Mouse (Mus musculus) testis, postnatal 10 days (tissue): Measurements from ENCODE around the gene Rgs6.

Source experiments
- DNase-seq: peaks from one replicate; pipeline ENCODE4 v3.0.0; 2021; ENCODE audit warnings: low spot score

Rgs6 gene

GRCm38 (mm10) chr12:82649991-82650390 is 61.9 kb downstream of the Rgs6 start:
- no peak for DNase-seq

GRCm38 (mm10) chr12:82664598-82664997 is 76.5 kb downstream of the Rgs6 start:
- peak; percentile 45 for DNase-seq

- DNase-seq = no peak
These were observed 79.3 kb downstream of the Rgs6 start for GRCm38 (mm10) chr12:82667441-82667840.

- no peak for DNase-seq
These were observed 82.2 kb downstream of the Rgs6 start for GRCm38 (mm10) chr12:82670201-82670737.

GRCm38 (mm10) chr12:82671591-82671990 is 83.5 kb downstream of the Rgs6 start:
- no peak for DNase-seq

GRCm38 (mm10) chr12:82675137-82675536 is 87.0 kb downstream of the Rgs6 start:
- DNase-seq = no peak

GRCm38 (mm10) chr12:82687015-82687414 is 98.9 kb downstream of the Rgs6 start:
- DNase-seq = no peak

GRCm38 (mm10) chr12:82698886-82699527 is 110.9 kb downstream of the Rgs6 start:
- DNase-seq = no peak

GRCm38 (mm10) chr12:82699528-82699905 is 111.4 kb downstream of the Rgs6 start:
- no peak for DNase-seq

- no peak for DNase-seq
These were observed 112.1 kb downstream of the Rgs6 start for GRCm38 (mm10) chr12:82700241-82700640.

GRCm38 (mm10) chr12:82700840-82701239 is 112.7 kb downstream of the Rgs6 start:
- DNase-seq = no peak

GRCm38 (mm10) chr12:82701359-82701758 is 113.3 kb downstream of the Rgs6 start:
- no peak for DNase-seq

GRCm38 (mm10) chr12:82710376-82710775 is 122.3 kb downstream of the Rgs6 start:
- DNase-seq = no peak

GRCm38 (mm10) chr12:82714284-82714683 is 126.2 kb downstream of the Rgs6 start:
- DNase-seq = no peak

GRCm38 (mm10) chr12:82723017-82723540 is 135.0 kb downstream of the Rgs6 start:
- DNase-seq = no peak

GRCm38 (mm10) chr12:82726255-82726654 is 138.2 kb downstream of the Rgs6 start:
- DNase-seq = no peak

- DNase-seq = no peak
These were observed 143.5 kb downstream of the Rgs6 start for GRCm38 (mm10) chr12:82731587-82731986.

GRCm38 (mm10) chr12:82742955-82743354 is 154.9 kb downstream of the Rgs6 start:
- no peak for DNase-seq

- DNase-seq = no peak
These were observed 155.9 kb downstream of the Rgs6 start for GRCm38 (mm10) chr12:82744026-82744425.

- no peak for DNase-seq
These were observed 156.7 kb downstream of the Rgs6 start for GRCm38 (mm10) chr12:82744826-82745225.

GRCm38 (mm10) chr12:82747099-82747498 is 159.0 kb downstream of the Rgs6 start:
- no peak for DNase-seq

- no peak for DNase-seq
These were observed 163.8 kb downstream of the Rgs6 start for GRCm38 (mm10) chr12:82751846-82752245.

- DNase-seq = no peak
These were observed 166.4 kb downstream of the Rgs6 start for GRCm38 (mm10) chr12:82754501-82754900.

- no peak for DNase-seq
These were observed 168.7 kb downstream of the Rgs6 start for GRCm38 (mm10) chr12:82756756-82757155.
